Mouse (Mus musculus) brain, embryonic 14.5 days (tissue): ENCODE data around the gene Slit2.

Experiments
- CTCF ChIP-seq: fragments of 200-500 bp; IDR thresholded peaks from 2 replicates; pipeline ENCODE4 v1.5.1; 2012; ENCODE audit warnings: inconsistent platforms, mild to moderate bottlenecking, moderate library complexity, borderline replicate concordance; ENCODE audit not compliant: insufficient read depth, insufficient read length; ENCODE audit errors: extremely low read depth
- POLR2A ChIP-seq: fragments of 200-500 bp; IDR thresholded peaks from 2 replicates; pipeline ENCODE4 v1.6.1; 2012; ENCODE audit warnings: mild to moderate bottlenecking, inconsistent platforms, borderline replicate concordance; ENCODE audit not compliant: poor library complexity, insufficient read depth, insufficient read length, severe bottlenecking; ENCODE audit errors: extremely low read depth

DNA sequence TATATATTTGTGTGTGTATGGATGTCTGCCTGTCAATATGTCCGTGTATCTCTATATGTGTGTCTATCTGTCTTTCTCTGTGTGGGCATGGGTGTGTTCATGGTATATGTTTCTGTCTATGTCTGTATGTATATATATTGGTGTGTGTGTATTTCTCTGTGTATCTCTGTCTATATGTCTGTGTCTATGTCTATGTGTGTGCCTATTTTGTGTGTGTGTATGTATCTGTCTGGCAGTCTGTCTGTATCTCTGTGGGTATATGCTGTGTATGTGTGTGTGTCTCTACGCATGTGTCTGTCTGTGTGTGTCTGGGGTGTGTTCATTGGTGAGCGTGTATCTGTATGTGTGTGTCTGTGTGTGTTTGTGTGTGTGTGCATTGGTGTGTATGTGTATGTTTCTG is 350.5 kb downstream of the Slit2 start:
- TF ChIP-seq CTCF (no peak), POLR2A (no peak)
